Mouse (Mus musculus): ENCODE data around the gene Apex1.
"Not testable (repeated sequence)": the region's sequence is repeated elsewhere in the genome, so short reads cannot be mapped to it uniquely, and the experiment has no call there.

Gene Apex1

DNA sequence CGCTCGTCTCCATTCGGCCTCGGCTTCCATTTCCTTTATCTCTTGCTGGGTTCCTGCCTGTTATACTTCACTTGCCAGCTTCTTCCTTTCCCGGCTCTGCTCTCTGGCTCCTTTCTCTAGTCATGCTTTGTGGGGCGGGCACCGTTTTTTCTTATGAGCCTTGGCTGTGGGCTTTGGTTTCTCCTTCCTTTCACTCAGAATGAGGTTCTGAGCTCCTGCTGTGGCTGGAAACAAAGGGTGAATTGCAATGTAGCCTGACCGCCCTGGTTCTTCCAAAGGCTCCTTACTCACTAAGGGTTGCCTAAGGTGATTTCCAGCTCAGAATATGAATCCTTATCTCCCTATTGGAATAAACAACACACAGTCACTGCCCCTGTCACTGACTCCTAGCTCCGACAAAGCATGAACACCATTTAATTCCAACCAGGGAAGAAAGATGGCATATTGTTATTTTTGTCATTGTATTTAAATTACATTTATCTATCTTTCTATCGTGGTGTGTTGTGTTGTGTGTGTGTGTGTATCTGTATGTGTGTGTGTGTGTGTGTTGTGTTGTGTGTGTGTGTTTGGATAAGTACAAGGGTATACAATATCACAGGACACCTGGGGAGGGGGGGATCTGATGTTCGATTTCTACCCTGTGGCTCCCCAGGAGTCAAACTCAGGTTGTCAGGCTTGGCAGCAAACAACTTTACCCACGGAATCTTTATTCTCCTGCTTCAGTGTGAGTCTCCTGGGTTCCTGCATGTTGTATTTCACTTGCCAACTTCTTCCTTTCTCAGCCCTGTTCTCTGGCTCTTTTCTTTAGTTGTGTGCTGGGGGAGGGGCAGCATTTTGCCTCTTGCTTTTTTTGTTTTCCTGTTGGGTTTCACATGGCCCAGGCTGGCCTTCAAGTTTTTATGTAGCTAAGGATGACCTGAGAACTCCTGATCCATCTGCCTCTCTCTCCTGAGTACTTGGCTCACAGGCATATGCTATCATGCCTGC is 45.1 kb downstream of the Apex1 start:
- DNase-seq (ENCODE audit: low spot score in 2 of 2) = peak; percentile 37 to 38

- no peak for DNase-seq (ENCODE audit: low spot score in 2 of 2)
Observed at GRCm38 (mm10) chr14:50970822-50971221, 46.1 kb downstream of the Apex1 start.

DNA sequence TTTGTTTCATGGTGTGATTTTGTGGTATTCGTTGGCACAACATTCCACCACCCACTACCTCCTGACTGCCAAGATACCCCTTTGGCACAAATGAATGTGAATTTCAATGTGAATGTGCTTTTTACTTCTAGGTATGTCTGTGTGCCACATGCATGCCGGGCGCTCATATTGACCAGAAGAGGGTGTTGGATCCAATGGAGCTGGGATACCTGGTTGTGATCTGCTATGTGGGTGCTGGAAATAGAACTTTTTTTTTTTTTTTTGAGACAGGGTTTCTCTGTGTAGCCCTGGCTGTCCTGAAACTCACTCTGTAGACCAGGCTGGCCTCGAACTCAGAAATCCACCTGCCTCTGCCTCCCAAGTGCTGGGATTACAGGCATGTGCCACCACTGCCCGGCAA is 48.3 kb downstream of the Apex1 start:
- DNase-seq (ENCODE audit: low spot score in 2 of 2) = not testable (repeated sequence)

DNA sequence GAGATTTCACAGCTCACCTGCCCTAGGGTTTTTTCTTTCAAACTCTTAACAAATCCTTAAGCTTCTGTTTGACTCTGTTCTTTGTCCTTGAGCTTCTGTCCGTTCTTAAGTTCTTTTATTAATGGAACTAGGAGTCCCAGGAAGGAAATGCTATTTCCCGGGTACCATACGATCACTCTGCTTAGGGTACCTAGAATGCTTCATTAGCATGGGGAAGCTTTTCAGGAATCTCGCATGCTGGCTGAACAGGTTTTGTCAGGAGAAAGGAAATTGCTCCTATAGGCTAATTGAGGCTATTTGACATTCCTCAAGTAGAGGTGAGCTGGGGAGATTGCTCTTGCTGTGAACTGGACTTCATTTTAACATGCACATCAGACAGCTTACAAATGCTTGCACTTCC is 48.9 kb downstream of the Apex1 start:
- no peak for DNase-seq (ENCODE audit: low spot score in 2 of 2)

GRCm38 (mm10) chr14:50975001-50975400 is 50.2 kb downstream of the Apex1 start:
- no peak for DNase-seq (ENCODE audit: low spot score in 2 of 2)

DNA sequence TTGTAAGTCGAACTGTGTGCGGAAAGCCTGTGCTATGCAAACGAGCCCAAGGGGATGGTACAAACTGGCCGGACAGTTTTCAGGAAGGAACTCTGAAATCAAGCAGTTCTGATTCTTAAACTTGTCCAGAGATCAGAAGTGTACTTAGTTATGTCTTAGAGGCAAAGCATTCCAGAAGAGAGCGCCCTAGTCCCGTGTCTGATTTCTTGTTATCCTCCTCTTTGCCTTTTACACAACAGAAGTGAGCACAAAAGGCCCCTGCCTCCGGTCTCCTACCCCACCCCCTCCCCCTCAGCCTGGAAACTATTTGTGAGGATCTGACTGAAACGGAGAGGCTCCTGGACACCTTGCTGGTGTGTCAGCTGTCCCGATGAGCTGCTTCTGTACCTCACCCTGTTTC is 51.9 kb downstream of the Apex1 start:
- DNase-seq (ENCODE audit: low spot score in 2 of 2) = no peak
